9 mouse cellular contexts compared by ENCODE assay signal in genomic region chr6:52221993-52222685, GRCm38 (mm10). TPM values are rescaled to one million over a fixed set of nuclear protein-coding genes. Genes with fewer than 3 reads are reported as not detected.
DNase-seq lines count a peak whose midpoint lies in the region; ATAC-seq lines count a peak whose summit lies in the region.
"Had no signal": no experiment of that assay in that cellular context is flagged by ENCODE, and none has a peak within 500 bp of the region (broad histone marks: within the 10 kb centered on the region; RNA-seq: fewer than 3 reads in every experiment).

No protein-coding gene starts in this region.

- 10% methylated on average over 21 of the region's 21 CpGs for WGBS in heart, embryonic 14.5 days
- WGBS in hindbrain, embryonic 12.5 days, result 4% methylated on average over 21 of the region's 21 CpGs
- WGBS in midbrain, embryonic 10.5 days, result 6% methylated on average over 21 of the region's 21 CpGs

- no peak overlapping the region for H3K9ac ChIP-seq in heart, embryonic 14.5 days (ENCODE audit: low read length)
- no peak overlapping the region for H3K9ac ChIP-seq in hindbrain, embryonic 12.5 days

- DNase-seq in heart, adult 8-10 months (ENCODE audit: low spot score), result no peak
- DNase-seq in R1 (ENCODE audit: low read depth, low spot score), result peak; percentile 23
- DNase-seq in midbrain, embryonic 10.5 days (ENCODE audit: low spot score), result no peak
- no peak for DNase-seq in cerebellum, adult 11-12 months
- DNase-seq in natural killer cell, adult 2 months (ENCODE audit: low spot score in 2 of 2), result no peak

- peaks cover 100% of the 10 kb centered on the region for H3K27me3 ChIP-seq in heart, embryonic 14.5 days (ENCODE audit: control insufficient read depth, insufficient read depth, low read length)
- peaks cover 100% of the 10 kb centered on the region for H3K27me3 ChIP-seq in hindbrain, embryonic 12.5 days
- H3K27me3 ChIP-seq in midbrain, embryonic 10.5 days (ENCODE audit: low read depth, poor library complexity, severe bottlenecking), result peaks cover 100% of the 10 kb centered on the region

- H3K27ac ChIP-seq in heart, embryonic 14.5 days (replicated peaks in 1 of 2; ENCODE audit: control insufficient read depth in 1 of 2, insufficient read depth in 1 of 2, low read depth in 2 of 2, low read length in 2 of 2), result no peak overlapping the region
- no peak overlapping the region for H3K27ac ChIP-seq in hindbrain, embryonic 12.5 days
- H3K27ac ChIP-seq in midbrain, embryonic 10.5 days (replicated peaks), result no peak overlapping the region

- no peaks in the 10 kb centered on the region for H3K36me3 ChIP-seq in heart, embryonic 14.5 days (ENCODE audit: control insufficient read depth, insufficient read depth, low read length)
- no peaks in the 10 kb centered on the region for H3K36me3 ChIP-seq in hindbrain, embryonic 12.5 days
- no peaks in the 10 kb centered on the region for H3K36me3 ChIP-seq in midbrain, embryonic 10.5 days

- ATAC-seq in heart, embryonic 14.5 days (ENCODE audit: insufficient number of reproducible peaks, insufficient read depth, low FRiP score, low read depth), result no peak
- ATAC-seq in hindbrain, embryonic 12.5 days (ENCODE audit: low FRiP score), result peak; percentile 9; the same call in 1 of the 2 replicates
- no peak for ATAC-seq in activated CD4-positive, CD25-positive, alpha-beta regulatory T cell, adult 4 months

- peaks cover 2 to 10% of the 10 kb centered on the region in 2 experiments; a peak in 1 of 4 replicates for H3K4me1 ChIP-seq in heart, embryonic 14.5 days (ENCODE audit: control insufficient read depth in 2 of 2, insufficient read depth in 2 of 2, low read length in 2 of 2)
- H3K4me1 ChIP-seq in hindbrain, embryonic 12.5 days, result peaks cover 16% of the 10 kb centered on the region; the same call in 1 of the 2 replicates
- peaks cover 17% of the 10 kb centered on the region for H3K4me1 ChIP-seq in midbrain, embryonic 10.5 days

- peak overlapping the region; percentile 12 to 56; a peak in 3 of 4 replicates for H3K4me3 ChIP-seq in heart, embryonic 14.5 days (ENCODE audit: control insufficient read depth in 1 of 2, insufficient read depth in 1 of 2, low read depth in 1 of 2, low read length in 2 of 2)
- H3K4me3 ChIP-seq in hindbrain, embryonic 12.5 days, result peak overlapping the region; percentile 38; the same call in 1 of the 2 replicates
- H3K4me3 ChIP-seq in midbrain, embryonic 10.5 days, result 0 out of 2 replicates have a peak overlapping the region, but pooled peaks have one; percentile 49

- no peaks in the 10 kb centered on the region for H3K9me3 ChIP-seq in heart, embryonic 14.5 days (ENCODE audit: control insufficient read depth, low read length)
- no peaks in the 10 kb centered on the region for H3K9me3 ChIP-seq in hindbrain, embryonic 12.5 days (replicated peaks)
- H3K9me3 ChIP-seq in midbrain, embryonic 10.5 days (replicated peaks), result no peaks in the 10 kb centered on the region

- H3K4me2 ChIP-seq in heart, embryonic 14.5 days (ENCODE audit: low read length), result peak overlapping the region; percentile 97
- peak overlapping the region; percentile 66 for H3K4me2 ChIP-seq in hindbrain, embryonic 12.5 days (replicated peaks)

RNA-seq across cellular contexts. Expression of gene Hoxa7, which starts 0.5 kb away (rescaled TPM):
- polyA plus RNA-seq in heart, embryonic 14.5 days (2014; fragmentation: Nextera tagmentation; extraction: Ambion mirVana), result 0.12 and 0.28 TPM in 2 replicates
- under 1 TPM in 3 of 4 experiments, not detected in 1; 0.19 to 0.55 (median 0.31) TPM for total RNA-seq in heart, adult 8-10 months (2022)
- 0.79 and 1.0 TPM in 2 replicates for polyA plus RNA-seq in hindbrain, embryonic 12.5 days (2016; fragmentation: Nextera tagmentation; extraction: Ambion mirVana)
- not detected in 2 replicates for polyA plus RNA-seq in midbrain, embryonic 10.5 days (2016; fragmentation: Nextera tagmentation; extraction: Ambion mirVana)
- not detected for polyA plus RNA-seq in activated CD4-positive, CD25-positive, alpha-beta regulatory T cell, adult 4 months (2017; shearing (Covaris generic))
- total RNA-seq: liver, adult 2 months had no signal

RNA-seq across cellular contexts. Expression of gene Hoxa9, which starts 8.8 kb away (rescaled TPM):
- 0.11 and 0.26 TPM in 2 replicates for polyA plus RNA-seq in heart, embryonic 14.5 days (2014; fragmentation: Nextera tagmentation; extraction: Ambion mirVana)
- total RNA-seq in heart, adult 8-10 months (2022), result not detected
- 0.12 TPM in 1 of 2 replicates, not detected in the other for polyA plus RNA-seq in hindbrain, embryonic 12.5 days (2016; fragmentation: Nextera tagmentation; extraction: Ambion mirVana)
- polyA plus RNA-seq in midbrain, embryonic 10.5 days (2016; fragmentation: Nextera tagmentation; extraction: Ambion mirVana), result not detected in 2 replicates
- polyA plus RNA-seq in activated CD4-positive, CD25-positive, alpha-beta regulatory T cell, adult 4 months (2017; shearing (Covaris generic)), result under 1 TPM in 1 of 2 experiments, not detected in 1; 0.11 TPM
- total RNA-seq: liver, adult 2 months had no signal

RNA-seq across cellular contexts. Expression of gene Gm28308, which starts 9.0 kb away (rescaled TPM):
- polyA plus RNA-seq in heart, embryonic 14.5 days (2014; fragmentation: Nextera tagmentation; extraction: Ambion mirVana), result not detected in 2 replicates
- under 1 TPM in 1 of 4 experiments, not detected in 3; 0.54 TPM for total RNA-seq in heart, adult 8-10 months (2022)
- not detected in 2 replicates for polyA plus RNA-seq in hindbrain, embryonic 12.5 days (2016; fragmentation: Nextera tagmentation; extraction: Ambion mirVana)
- polyA plus RNA-seq in midbrain, embryonic 10.5 days (2016; fragmentation: Nextera tagmentation; extraction: Ambion mirVana), result not detected in 2 replicates
- not detected for polyA plus RNA-seq in activated CD4-positive, CD25-positive, alpha-beta regulatory T cell, adult 4 months (2017; shearing (Covaris generic))
- total RNA-seq: liver, adult 2 months had no signal
- polyA plus RNA-seq: liver, adult 2 months had no signal

RNA-seq across cellular contexts. Expression of gene Hoxa3, which starts 9.0 kb away (rescaled TPM):
- polyA plus RNA-seq in heart, embryonic 14.5 days (2014; fragmentation: Nextera tagmentation; extraction: Ambion mirVana), result 0.35 and 0.86 TPM in 2 replicates
- total RNA-seq in heart, adult 8-10 months (2022), result under 1 TPM; 0.16 to 0.89 (median 0.31) TPM
- 13.7 and 19.5 TPM in 2 replicates for polyA plus RNA-seq in hindbrain, embryonic 12.5 days (2016; fragmentation: Nextera tagmentation; extraction: Ambion mirVana)
- polyA plus RNA-seq in midbrain, embryonic 10.5 days (2016; fragmentation: Nextera tagmentation; extraction: Ambion mirVana), result not detected in 2 replicates
- polyA plus RNA-seq in activated CD4-positive, CD25-positive, alpha-beta regulatory T cell, adult 4 months (2017; shearing (Covaris generic)), result under 1 TPM in 1 of 2 experiments, not detected in 1; 0.21 TPM

RNA-seq across cellular contexts. Expression of gene Hoxa6, which starts 13.6 kb away (rescaled TPM):
- not detected in 2 replicates for polyA plus RNA-seq in heart, embryonic 14.5 days (2014; fragmentation: Nextera tagmentation; extraction: Ambion mirVana)
- not detected for total RNA-seq in heart, adult 8-10 months (2022)
- polyA plus RNA-seq in hindbrain, embryonic 12.5 days (2016; fragmentation: Nextera tagmentation; extraction: Ambion mirVana), result 18.7 and 20.5 TPM in 2 replicates
- not detected in 2 replicates for polyA plus RNA-seq in midbrain, embryonic 10.5 days (2016; fragmentation: Nextera tagmentation; extraction: Ambion mirVana)
- polyA plus RNA-seq in activated CD4-positive, CD25-positive, alpha-beta regulatory T cell, adult 4 months (2017; shearing (Covaris generic)), result not detected
- total RNA-seq: liver, adult 2 months had no signal
- polyA plus RNA-seq: liver, adult 2 months had no signal
